Mouse (Mus musculus) myocyte (in vitro differentiated cells): ENCODE results near the gene Pid1.

ENCODE experiments used
- CEBPB ChIP-seq: IDR thresholded peaks from 2 replicates; pipeline ENCODE4 v1.6.1; 2011; ENCODE audit warnings: mild to moderate bottlenecking, moderate library complexity; ENCODE audit not compliant: poor library complexity, insufficient read depth, severe bottlenecking
- E2F4 ChIP-seq: IDR thresholded peaks from one replicate; pipeline ENCODE4 v1.6.1; 2011; ENCODE audit warnings: mild to moderate bottlenecking, control low read depth, moderate library complexity; ENCODE audit not compliant: insufficient read depth
- MAX ChIP-seq: IDR thresholded peaks from one replicate; pipeline ENCODE4 v1.6.1; 2011; ENCODE audit warnings: low read depth, mild to moderate bottlenecking, control low read depth
- POLR2A ChIP-seq: IDR thresholded peaks from one replicate; pipeline ENCODE4 v1.6.1; 2011; ENCODE audit warnings: low read depth, mild to moderate bottlenecking, control low read depth, moderate library complexity; ENCODE audit not compliant: insufficient read length
- POLR2AphosphoS2 ChIP-seq: IDR thresholded peaks from one replicate; pipeline ENCODE4 v1.6.1; 2011; ENCODE audit warnings: low read depth, control low read depth; ENCODE audit not compliant: insufficient read length
- REST ChIP-seq: IDR thresholded peaks from one replicate; pipeline ENCODE4 v1.6.1; 2011; ENCODE audit warnings: mild to moderate bottlenecking, control low read depth, moderate library complexity; ENCODE audit not compliant: insufficient read depth, insufficient read length
- TCF12 ChIP-seq: IDR thresholded peaks from one replicate; pipeline ENCODE4 v1.6.1; 2011; ENCODE audit warnings: mild to moderate bottlenecking, control low read depth; ENCODE audit not compliant: poor library complexity, insufficient read depth, severe bottlenecking
- USF1 ChIP-seq: IDR thresholded peaks from one replicate; pipeline ENCODE4 v1.6.1; 2011; ENCODE audit warnings: low read depth, mild to moderate bottlenecking, control low read depth, moderate library complexity

DNA sequence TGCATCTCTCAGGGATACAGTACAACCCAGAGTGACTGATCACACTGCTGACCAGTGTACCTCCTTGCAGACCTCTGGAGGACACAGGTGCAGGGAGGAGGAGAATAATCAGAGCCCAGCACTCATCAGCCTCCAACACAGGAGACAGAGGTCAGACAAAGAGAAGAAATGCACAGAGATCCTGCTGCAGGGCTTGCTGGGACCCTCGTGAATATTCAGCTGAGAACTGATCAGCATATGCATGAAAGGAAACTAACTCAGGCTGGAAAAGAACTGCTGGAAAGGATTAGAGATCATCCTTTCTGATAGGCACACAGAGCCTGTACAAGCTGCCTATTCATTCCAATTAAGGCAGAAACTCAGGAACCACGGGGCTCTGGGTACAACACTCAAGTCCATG lies 186.9 kb downstream of the Pid1 start:
- TF ChIP-seq POLR2A (no peak), REST (no peak), USF1 (no peak), POLR2AphosphoS2 (no peak), CEBPB (no peak), TCF12 (no peak), E2F4 (no peak), MAX (no peak)
